Mouse (Mus musculus) T-helper 2 cell (primary cell): Measurements from ENCODE around the gene Pdcd6ip.

Source experiments
- in situ Hi-C: fragments of 300-600 bp; cut with MboI, MseI; formaldehyde crosslinking; loops from one replicate; pipeline ENCODE4 v1.15.1; 2025; ENCODE audit warnings: high pct_unique_total_duplicates

Gene Pdcd6ip

DNA sequence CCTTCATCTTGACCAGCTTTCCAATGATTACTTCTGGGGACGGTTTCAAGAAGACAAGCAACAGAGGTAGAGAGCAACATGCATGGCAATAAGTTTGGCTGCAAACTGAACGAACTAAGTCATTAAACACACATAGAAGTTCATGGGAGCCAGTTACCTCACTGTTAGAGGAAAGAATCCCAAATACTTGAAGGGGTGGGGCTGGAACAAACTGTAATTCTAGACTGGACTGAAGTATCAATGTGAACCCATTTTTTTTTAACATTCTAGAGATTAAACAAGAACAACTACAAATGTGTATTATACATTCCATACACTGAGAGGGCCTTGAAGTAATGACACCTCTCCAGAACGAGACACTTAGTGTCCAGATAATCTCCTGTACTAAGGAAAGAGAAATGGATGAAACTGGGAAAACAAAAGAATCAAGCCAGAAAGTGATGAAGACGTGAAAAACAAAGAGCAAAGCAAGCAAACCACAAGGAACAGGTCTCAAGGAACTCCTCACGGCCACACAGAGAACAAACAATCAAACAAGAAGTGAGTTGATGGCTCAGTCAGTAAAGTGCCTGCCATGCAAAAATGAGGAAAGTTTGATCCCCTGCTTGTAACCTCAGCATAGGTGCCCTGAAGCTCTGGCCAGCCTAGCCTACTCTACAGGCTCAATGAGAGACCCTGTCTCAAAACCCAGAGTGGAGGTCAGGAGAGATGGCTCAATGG, 6.5 kb downstream of the Pdcd6ip start:
- in situ Hi-C loops = no loop called here

DNA sequence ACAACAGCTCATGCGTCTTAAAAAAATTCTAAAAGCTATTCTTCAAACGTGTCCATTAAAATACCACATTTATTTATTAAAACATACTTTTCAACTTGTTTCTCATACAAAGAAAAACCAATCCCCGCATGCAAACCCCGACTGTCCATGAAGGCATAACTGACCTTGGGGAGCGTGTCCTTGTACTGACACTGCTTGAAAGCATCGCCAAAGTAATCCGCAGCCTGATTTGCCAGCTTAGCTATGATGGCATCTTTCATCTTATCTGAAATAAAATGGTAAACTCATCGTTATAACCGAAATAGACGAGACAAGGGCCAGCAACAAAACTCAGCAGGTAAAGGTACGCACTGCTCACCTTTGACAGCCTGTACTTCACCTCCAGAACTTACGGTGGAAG, 20.6 kb downstream of the Pdcd6ip start:
- in situ Hi-C loops = no loop called here

DNA sequence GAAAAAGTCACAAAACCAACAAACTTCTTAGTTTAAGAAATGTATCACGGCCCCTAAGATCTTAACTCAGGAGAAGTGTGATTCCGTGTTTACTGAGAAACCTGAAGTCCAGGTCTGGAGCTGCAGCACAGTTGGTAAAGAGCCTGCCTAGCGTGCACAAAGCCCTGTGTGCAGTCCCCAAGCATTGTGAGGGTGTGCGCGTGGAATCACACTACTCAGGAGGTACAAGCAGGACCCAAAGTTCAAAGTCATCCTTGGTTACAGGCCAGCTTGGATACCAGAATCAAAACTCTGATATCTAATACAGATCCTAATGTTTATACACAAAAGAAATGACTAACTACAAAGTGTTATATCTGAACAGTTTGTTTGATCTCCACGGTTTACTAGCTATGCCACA, 34.3 kb downstream of the Pdcd6ip start:
- in situ Hi-C loops = no loop called here

DNA sequence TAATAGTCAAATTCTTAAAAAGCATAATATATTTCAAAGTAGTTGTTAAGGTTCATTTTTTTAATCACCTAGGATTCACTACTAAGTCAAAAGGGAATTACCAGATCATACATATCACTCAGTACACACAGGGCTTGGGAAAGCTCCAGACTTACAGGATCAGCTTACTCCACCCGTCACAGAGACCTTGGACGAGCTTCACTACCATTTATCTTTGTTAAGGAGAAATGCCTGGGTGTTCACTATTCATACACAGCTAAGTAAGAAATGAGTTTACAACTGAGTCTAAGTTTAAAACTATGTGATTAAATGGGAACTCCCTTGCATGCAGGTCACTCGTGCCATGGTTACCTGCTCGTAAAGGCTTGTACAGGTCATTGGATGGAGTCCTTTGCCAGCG, 35.7 kb downstream of the Pdcd6ip start:
- in situ Hi-C loops = no loop called here

DNA sequence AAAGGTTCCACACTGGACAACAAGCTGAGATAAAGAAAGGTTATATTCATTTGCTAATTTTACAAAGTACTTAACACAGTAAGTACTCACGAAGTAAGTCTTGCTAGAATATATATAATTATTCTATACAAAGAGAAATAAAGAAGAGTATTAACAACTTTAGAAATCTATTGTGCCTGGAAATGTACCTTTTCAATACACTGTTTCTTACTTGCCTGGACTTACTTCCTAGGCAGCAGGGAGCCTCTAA, 37.3 kb downstream of the Pdcd6ip start:
- in situ Hi-C loops = no loop called here

DNA sequence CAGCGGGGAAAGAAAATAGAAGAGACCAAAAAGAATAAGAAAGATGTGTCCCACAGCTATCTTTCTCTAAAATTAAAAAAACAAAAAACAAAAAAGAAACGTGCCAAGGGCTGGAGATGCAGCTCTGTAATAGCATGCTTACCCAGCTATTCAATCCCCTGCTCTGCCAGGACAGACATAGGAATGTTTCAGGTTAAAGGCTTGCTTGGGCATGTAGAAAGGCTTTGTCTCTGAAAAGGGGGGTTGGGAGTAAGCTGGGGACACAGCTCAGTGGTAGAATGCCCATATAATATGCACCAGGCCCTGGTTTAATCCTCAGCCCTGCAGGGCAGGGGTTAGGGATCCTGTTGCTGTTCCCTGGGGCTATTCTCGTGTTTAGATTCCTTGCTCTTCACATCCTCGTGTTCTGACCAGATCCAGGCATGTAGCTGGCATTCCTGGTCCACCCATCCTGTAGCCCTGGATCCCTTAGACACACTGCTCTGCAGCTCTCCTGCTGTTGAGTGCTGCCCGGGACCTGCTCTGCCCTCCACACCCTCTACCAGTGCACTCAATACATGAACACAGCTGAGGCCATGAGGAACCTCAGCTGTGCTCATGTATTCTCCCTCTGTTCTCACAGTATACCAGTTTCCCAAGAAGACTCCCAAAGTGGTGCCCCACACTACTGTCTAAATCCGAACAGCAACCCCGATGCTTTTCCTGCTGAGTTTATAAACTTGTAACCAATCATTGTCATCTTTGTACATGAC, 37.8 kb downstream of the Pdcd6ip start:
- in situ Hi-C loops = no loop called here

DNA sequence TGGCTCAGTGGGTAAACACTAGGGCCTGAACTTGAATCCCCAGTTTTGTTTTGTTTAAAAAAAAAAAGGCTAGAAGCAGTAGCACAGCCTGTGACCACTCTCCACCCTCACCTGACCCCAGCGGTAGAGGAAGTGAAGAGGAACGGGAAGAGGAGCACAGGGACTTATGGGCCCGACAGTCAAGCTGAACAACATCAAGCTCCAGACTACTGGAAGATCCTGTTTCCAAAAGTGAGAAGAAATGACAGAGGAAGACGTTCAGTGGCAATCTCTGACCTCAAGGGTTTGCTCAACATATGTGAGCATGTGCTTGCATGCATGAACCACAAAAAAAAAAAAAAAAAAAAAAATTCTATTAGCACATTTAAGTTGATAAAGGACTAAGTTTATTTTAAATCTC, 44.6 kb downstream of the Pdcd6ip start:
- in situ Hi-C loops = no loop called here

DNA sequence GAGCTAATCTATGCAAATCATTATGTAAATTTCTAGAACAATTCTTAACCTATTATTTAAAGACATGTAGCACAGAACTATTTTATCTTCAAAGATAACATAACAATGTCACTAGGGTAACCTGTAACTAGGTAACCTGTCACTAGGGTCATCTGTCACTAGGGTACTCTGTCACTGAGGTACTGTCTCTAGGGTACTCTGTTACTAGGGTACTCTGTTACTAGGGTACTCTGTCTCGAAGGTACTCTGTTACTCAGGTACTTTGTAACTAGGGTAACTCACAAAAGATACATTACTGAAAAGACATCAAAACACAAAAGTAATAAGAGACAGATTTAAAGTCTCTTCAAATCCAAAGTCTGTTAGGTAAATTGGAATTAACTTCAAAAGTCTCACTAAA, 50.2 kb downstream of the Pdcd6ip start:
- in situ Hi-C loops = no loop called here

DNA sequence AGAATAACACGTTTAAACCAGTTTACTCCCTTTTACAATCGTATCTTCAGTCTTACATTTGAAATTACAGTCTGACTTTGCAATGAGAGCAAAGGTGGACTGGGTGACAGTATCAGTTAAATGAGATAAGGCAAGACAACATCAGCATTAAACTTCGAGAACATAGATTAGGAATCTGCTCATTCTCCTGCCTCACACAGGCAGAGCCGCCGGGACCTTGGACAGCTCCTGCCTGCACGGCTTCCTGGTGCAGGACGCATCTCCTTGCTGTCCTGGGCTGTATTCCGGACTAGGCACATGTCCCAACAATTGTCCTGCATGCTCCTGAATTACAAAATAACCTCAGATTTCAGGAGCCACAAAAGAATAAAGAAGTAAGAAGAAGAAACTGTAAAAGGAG, 54.5 kb downstream of the Pdcd6ip start:
- in situ Hi-C loops = no loop called here

DNA sequence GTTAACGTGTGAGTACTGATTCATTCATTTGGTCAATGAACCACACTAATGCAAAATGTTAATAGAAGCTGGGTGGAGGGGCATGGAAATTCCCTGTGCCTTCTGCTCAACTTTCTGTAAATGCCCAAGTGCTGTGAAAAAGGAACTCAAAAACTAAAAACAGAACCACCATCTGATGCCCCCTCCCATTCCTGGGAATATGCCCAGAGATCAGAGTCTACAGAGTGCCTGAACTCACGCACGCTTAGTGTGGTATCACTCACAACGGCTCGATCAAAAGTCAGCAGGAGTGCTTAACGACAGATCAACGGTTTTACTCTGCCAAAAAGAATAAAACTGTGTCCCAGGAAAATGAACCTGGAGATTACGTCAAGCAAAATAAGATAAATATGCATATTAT, 57.3 kb downstream of the Pdcd6ip start:
- in situ Hi-C loops = no loop called here

DNA sequence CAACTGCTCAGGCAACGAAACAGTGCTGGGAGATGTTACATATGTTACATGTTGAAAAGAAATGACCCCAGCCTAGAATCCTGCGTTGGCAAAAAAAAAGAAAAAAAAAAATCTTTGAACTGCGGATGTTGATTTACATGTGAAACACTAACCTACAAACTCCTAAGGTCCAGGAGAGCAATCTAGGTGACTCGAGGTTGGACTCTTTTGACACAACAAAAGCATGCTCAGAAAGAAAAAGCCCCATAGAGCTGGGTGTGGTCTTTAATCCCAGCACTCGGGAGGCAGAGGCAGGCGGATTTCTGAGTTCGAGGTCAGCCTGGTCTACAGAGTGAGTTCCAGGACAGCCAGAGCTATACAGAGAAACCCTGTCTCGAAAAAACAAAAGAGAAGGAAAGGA, 58.8 kb downstream of the Pdcd6ip start:
- in situ Hi-C loops = loop anchor here (10.0 to 25.0 kb wide), 3 partner anchors 204 to 1712 kb away; no protein-coding TSS in a partner anchor

DNA sequence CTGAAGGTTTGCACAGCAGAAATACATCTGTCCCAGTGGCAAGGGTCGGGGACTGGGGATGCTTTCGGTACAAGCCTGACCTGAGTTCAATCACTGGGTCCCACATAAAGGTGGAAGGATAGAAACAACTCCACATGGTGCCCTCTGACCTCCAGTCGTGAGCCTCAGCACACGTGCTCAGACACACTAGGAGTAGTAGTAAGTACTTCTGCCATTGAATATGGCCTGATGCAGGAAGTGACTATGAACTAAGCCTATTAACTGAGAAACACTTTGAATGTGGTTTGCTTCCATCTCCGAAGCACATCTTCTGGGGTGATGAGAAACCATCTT, 62.3 kb downstream of the Pdcd6ip start:
- in situ Hi-C loops = loop anchor here (10.0 to 25.0 kb wide), 3 partner anchors 201 to 1709 kb away; no protein-coding TSS in a partner anchor

DNA sequence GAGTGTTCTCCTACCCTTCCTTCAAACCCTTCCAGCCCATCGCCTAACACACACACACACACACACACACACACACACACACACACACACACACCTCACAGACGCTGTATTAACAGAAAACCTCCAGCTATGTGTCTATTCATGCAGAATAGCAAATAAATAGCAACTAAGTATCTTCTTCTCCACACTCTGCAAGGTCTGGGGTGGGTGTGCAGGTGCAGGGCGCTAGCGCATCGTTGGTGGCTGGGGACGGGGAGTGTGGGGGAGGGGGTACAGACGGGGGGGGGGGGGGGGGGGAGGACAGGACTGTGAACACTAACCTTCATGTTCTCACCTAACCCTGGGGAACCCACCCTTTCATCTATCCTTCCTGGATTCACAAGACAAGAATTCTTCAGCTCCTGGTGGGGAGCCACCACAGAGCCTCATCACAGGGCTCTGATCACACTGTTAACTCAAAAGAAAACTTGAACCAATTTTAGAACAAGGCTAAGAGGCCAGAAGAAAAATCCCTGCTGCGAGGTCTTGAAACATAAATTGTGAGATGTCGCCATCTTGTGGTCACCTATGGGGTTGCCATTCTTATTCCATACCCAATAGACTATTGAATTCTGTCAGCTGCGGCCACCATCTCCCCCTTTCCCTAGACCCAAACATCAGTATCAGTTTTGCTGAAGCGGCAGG, 62.8 kb downstream of the Pdcd6ip start:
- in situ Hi-C loops = loop anchor here (10.0 to 25.0 kb wide), 3 partner anchors 200 to 1708 kb away; no protein-coding TSS in a partner anchor

DNA sequence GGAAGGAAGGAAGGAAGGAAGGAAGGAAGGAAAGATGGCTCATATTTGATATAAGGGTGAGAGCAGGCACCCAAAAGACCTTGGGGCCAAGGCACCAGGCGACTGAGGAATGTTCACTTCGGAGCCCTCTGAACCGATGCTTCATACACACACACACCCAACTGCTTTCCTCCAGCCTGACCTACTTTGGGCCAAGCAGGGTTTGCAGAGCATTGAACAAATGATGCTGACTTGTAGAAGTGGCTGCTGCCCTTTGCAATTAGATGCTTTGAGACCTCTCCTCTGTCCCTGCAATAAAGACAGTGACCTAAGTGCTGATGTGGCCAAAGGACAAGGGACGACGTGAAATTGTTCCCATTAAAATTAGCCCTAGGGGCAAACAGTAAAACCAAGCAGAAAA, 63.4 kb downstream of the Pdcd6ip start:
- in situ Hi-C loops = loop anchor here (10.0 to 25.0 kb wide), 3 partner anchors 200 to 1707 kb away; no protein-coding TSS in a partner anchor

DNA sequence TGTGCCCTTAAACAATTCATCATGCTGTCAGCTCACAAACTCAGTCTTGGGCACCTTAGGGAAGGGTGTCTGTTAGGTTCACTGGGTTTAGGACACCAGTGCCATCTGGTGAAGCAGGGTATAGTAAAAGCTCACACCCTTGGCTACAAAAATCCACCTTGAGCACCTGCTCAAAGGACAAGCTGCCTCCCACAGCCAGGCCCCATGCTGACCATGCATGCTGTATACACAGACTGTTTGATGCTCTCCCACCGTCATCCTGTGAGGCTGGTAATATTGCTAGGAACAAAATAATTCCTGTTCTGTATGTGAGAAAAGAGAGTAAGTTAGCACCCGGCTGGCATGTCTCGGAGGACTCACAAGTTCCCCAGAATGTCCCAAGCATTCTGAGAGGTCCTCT, 64.0 kb downstream of the Pdcd6ip start:
- in situ Hi-C loops = loop anchor here (10.0 to 25.0 kb wide), 3 partner anchors 199 to 1707 kb away; no protein-coding TSS in a partner anchor

DNA sequence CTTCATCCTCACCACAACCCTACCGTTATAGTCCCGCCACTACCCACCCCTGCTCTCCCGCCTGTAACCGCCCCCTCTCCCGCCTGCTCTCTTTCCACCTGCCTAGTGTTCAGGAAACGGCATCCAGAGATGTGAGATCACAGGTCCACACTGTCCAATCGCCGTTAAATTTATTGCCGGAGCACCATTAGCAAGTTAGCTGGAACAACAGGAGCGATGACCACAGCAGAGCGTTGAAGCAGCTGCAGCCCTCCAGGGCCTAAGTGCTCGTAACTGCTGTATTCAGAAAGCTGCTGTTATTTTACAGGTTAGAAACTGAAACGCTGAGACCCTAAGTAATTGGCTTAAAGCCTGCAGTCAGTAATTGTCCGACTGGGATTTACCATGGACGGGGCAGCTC, 64.4 kb downstream of the Pdcd6ip start:
- in situ Hi-C loops = loop anchor here (10.0 to 25.0 kb wide), 3 partner anchors 199 to 1706 kb away; no protein-coding TSS in a partner anchor

DNA sequence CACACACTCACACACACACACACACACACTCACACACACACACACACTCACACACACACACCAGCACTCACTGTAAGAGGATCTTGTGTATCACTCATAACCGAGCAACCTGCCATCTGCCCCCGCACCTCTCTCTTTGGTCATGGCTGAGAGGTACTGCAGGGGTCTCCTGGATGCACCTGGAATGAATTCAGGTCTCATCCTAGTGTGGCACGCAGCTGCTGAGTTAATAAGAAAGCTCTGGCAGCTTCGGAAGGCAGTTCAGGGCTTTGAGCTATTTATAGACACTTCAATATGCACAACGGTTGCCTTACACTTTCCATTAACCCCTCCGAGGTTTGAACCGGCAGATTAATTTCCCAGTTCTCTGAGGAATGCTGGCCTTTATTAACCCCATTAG, 73.1 kb downstream of the Pdcd6ip start:
- in situ Hi-C loops = loop anchor here (25.0 kb wide), 2 partner anchors 848 to 1698 kb away; no protein-coding TSS in a partner anchor

DNA sequence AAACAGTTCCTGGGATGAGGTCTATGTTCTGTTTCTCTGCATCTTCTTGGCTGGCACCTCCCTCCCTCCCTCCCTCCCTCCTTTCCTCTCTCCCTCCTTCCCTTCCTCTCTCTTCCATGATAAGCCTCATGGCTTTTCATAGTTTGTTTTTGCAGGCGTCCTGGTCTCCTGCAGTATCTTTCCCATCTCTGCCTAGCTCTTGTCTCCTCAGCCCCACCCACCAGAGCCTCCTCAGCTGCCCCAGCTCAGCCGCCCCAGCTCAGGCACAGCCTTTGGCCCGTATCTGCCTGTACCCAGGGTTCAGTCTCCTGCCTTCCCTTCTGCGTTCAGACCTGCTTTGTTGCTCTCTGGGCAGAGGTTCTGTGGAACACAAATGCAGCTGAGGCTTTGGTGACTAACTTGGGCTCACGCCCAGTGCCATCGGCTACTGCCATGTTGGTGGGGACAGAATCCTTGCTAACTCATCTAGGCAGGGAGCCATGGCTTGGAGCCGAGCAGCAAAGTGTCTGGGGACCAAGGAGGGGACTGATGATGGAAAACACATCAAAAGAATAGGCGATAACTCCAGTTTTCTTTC, 74.8 kb downstream of the Pdcd6ip start:
- in situ Hi-C loops = loop anchor here (25.0 kb wide), 2 partner anchors 846 to 1696 kb away; no protein-coding TSS in a partner anchor

DNA sequence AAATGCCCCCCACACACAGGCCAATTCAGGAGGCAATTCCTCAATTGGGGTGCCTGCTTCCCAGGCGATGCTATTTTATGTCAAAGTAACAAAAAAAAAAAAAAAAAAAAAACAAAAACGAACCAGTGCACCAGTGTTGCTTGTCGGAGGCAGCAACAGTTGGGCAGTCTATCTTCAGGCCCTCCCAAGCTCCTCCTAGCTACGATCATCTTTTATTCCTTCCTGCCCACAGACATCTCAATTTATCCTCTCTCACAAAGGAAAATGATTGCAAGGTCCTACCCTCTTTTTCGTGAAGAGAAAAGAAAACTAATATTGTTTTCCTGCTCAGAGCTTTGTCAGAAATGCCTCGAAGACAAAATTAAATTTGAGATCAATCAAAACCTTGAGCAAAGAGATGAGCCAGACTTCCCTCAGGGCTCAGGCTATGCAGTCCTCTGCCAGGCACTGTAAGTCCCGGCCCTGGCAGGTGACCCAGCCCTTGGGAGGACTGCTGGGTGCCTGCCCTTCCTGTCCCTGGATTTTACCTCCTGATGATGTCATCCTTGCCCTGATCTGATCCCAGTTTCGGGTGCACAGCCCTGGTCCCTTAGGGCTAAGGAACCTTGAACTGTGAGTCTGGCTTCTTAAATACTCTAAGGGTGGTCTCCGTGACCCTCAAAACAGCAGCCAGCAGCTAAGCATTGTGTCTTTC, 75.6 kb downstream of the Pdcd6ip start:
- in situ Hi-C loops = loop anchor here (25.0 kb wide), 2 partner anchors 845 to 1695 kb away; no protein-coding TSS in a partner anchor

DNA sequence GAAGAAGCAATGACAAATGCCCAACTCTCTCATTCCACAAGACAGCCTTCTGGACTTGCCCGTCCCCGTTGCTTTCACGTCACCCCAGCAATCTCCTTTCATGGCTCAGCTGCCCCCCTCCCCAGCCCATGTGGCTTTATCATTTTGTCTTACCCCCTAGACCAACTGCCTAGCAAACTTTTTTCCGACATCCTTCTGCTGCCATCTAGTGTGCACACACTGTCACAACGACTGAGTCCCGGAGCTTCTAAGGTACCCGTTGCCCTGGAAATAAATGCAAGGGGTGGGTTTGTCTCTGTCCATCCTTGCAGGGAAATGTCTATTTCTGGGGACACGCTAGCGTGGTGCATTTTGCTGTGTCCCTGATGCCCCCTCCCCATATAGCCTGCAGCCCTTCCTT, 78.4 kb downstream of the Pdcd6ip start:
- in situ Hi-C loops = loop anchor here (25.0 kb wide), 2 partner anchors 842 to 1692 kb away; no protein-coding TSS in a partner anchor

DNA sequence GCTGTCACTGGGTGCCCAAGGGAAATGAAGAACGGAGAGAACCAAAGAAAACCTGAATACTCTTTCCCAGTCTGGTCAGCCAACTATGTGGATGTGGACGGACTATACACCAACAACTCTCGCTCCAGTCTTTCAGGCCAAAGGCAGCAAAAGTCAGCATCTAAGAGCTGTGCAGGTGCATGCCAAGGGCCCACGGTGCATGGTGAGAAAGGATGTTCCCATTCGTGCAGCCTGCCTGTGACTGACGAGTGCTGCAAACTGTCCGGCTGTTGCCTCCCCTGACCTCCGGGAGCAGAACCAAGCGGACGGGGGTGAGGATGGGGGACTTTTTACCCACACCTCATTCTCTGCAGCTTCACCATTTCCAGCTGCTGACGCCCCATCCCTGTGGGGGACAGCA, 78.9 kb downstream of the Pdcd6ip start:
- in situ Hi-C loops = loop anchor here (25.0 kb wide), 2 partner anchors 842 to 1692 kb away; no protein-coding TSS in a partner anchor
